Mouse (Mus musculus) heart, embryonic 13.5 days (tissue): ENCODE results near the gene Kdsr. TPM values are rescaled to one million over a fixed set of nuclear protein-coding genes. Genes with fewer than 3 reads are reported as not detected.
"Not testable (repeated sequence)": the region's sequence is repeated elsewhere in the genome, so short reads cannot be mapped to it uniquely, and the experiment has no call there.

ENCODE experiments used
- ATAC-seq: fragments of 200-750 bp; cut with Nextera tagmentation; 2 replicates; pipeline ENCODE4 v1.8.0; 2017; ENCODE audit warnings: moderate TSS enrichment; ENCODE audit not compliant: insufficient number of reproducible peaks, low FRiP score, low TSS enrichment; ENCODE audit errors: extremely low read depth
- H3K27ac ChIP-seq: fragments of 300-500 bp; sonication (generic); replicated peaks from 2 replicates; pipeline ENCODE4 v1.5.1; 2015; ENCODE audit warnings: moderate library complexity, mild to moderate bottlenecking, inconsistent platforms
- H3K27me3 ChIP-seq: fragments of 300-500 bp; sonication (generic); replicated peaks from 2 replicates; pipeline ENCODE4 v1.6.1; 2015; ENCODE audit warnings: mild to moderate bottlenecking, inconsistent platforms
- H3K36me3 ChIP-seq: fragments of 300-500 bp; sonication (generic); 2 replicates; pipeline ENCODE4 v1.6.1; 2015; ENCODE audit warnings: mild to moderate bottlenecking, inconsistent platforms
- H3K4me1 ChIP-seq: fragments of 300-500 bp; sonication (generic); 2 replicates; pipeline ENCODE4 v1.6.1; 2015; ENCODE audit warnings: inconsistent platforms
- H3K4me2 ChIP-seq: fragments of 300-500 bp; sonication (generic); 2 replicates; pipeline ENCODE4 v1.6.1; 2015; ENCODE audit warnings: inconsistent platforms, mild to moderate bottlenecking, moderate library complexity
- H3K4me3 ChIP-seq: fragments of 300-500 bp; sonication (generic); 2 replicates; pipeline ENCODE4 v1.5.1; 2015; ENCODE audit warnings: moderate library complexity, mild to moderate bottlenecking, inconsistent platforms
- H3K9ac ChIP-seq: fragments of 300-500 bp; sonication (generic); 2 replicates; pipeline ENCODE4 v1.6.1; 2015; ENCODE audit warnings: inconsistent platforms, mild to moderate bottlenecking, moderate library complexity
- H3K9me3 ChIP-seq: fragments of 300-500 bp; sonication (generic); 2 replicates; pipeline ENCODE4 v1.6.1; 2016; ENCODE audit warnings: inconsistent platforms
- WGBS: fragments of 180-500 bp; shearing (Covaris S2); methylation state at CpG from one replicate; pipeline ENCODE4 v1.1.7; 2015; ENCODE audit warnings: mixed read lengths; 5-methylcytosine and 5-hydroxymethylcytosine counted together
- polyA plus RNA-seq: library from polyadenylated mRNA; unstranded; fragments of >200 nt; fragmentation: Nextera tagmentation; extraction: Ambion mirVana; gene quantifications from 2 replicates; pipeline ENCODE4 v1.2.1, GENCODE M21; 2015

Gene Kdsr
- polyA plus RNA-seq, 1 experiment from 2014 or later, result 8.3 TPM

GRCm38 (mm10) chr1:106738092-106738491 lies 21.4 kb downstream of the Kdsr start:
- no peaks in the 10 kb centered on the region for H3K9me3 ChIP-seq
- H3K4me2 ChIP-seq, result no peak overlapping the region
- H3K36me3 ChIP-seq, result peaks cover 61% of the 10 kb centered on the region
- H3K4me3 ChIP-seq, result no peak overlapping the region
- no peaks in the 10 kb centered on the region for H3K27me3 ChIP-seq
- 83% methylated on average over 3 of the region's 3 CpGs for WGBS
- no peak for ATAC-seq
- no peak overlapping the region for H3K27ac ChIP-seq
- no peak overlapping the region for H3K9ac ChIP-seq
- H3K4me1 ChIP-seq, result no peaks in the 10 kb centered on the region

- Histone ChIP-seq H3K27ac (no peak overlapping the region), H3K9ac (no peak overlapping the region), H3K27me3 (no peaks in the 10 kb centered on the region), H3K4me2 (no peak overlapping the region), H3K4me1 (no peaks in the 10 kb centered on the region), H3K4me3 (no peak overlapping the region), H3K36me3 (peaks cover 53% of the 10 kb centered on the region), H3K9me3 (no peaks in the 10 kb centered on the region)
- ATAC-seq, result no peak
- 90% methylated on average over 8 of the region's 8 CpGs for WGBS
Observed at GRCm38 (mm10) chr1:106736211-106736610, 23.3 kb downstream of the Kdsr start.

- no peak overlapping the region for H3K9ac ChIP-seq
- no peak overlapping the region for H3K4me2 ChIP-seq
- peaks cover 49% of the 10 kb centered on the region for H3K36me3 ChIP-seq
- no peak for ATAC-seq
- H3K27me3 ChIP-seq, result no peaks in the 10 kb centered on the region
- no peaks in the 10 kb centered on the region for H3K9me3 ChIP-seq
- no peaks in the 10 kb centered on the region for H3K4me1 ChIP-seq
- 62% methylated on average over 2 of the region's 2 CpGs for WGBS
- no peak overlapping the region for H3K4me3 ChIP-seq
- H3K27ac ChIP-seq, result no peak overlapping the region
Observed at GRCm38 (mm10) chr1:106735586-106735985, 23.9 kb downstream of the Kdsr start.

GRCm38 (mm10) chr1:106722061-106722460 lies 37.5 kb downstream of the Kdsr start:
- WGBS, result 57% methylated on average over 5 of the region's 5 CpGs
- ATAC-seq, result no peak

GRCm38 (mm10) chr1:106717736-106718135 lies 41.8 kb downstream of the Kdsr start:
- 59% methylated on average over 7 of the region's 7 CpGs for WGBS
- not testable (repeated sequence) for ATAC-seq, H3K9me3 ChIP-seq, H3K27me3 ChIP-seq, H3K4me2 ChIP-seq, H3K36me3 ChIP-seq, H3K9ac ChIP-seq, H3K27ac ChIP-seq, H3K4me3 ChIP-seq
- peaks cover 11% of the 10 kb centered on the region for H3K4me1 ChIP-seq

More at GRCm38 (mm10) chr1:106722061-106722460, 37.5 kb downstream of the Kdsr start:
- Histone ChIP-seq H3K9ac (no peak overlapping the region), H3K27me3 (no peaks in the 10 kb centered on the region), H3K4me1 (no peaks in the 10 kb centered on the region), H3K36me3 (peaks cover 20% of the 10 kb centered on the region), H3K9me3 (no peaks in the 10 kb centered on the region), H3K27ac (no peak overlapping the region), H3K4me2 (no peak overlapping the region), H3K4me3 (no peak overlapping the region)

- ATAC-seq, result no peak
- 32% methylated on average over 7 of the region's 7 CpGs for WGBS
- no peak overlapping the region for H3K4me3 ChIP-seq
Observed at GRCm38 (mm10) chr1:106717071-106717601, 42.4 kb downstream of the Kdsr start.

GRCm38 (mm10) chr1:106716141-106716540 lies 43.4 kb downstream of the Kdsr start:
- H3K9me3 ChIP-seq, result no peaks in the 10 kb centered on the region
- no peak overlapping the region for H3K4me3 ChIP-seq
- no peak overlapping the region for H3K27ac ChIP-seq
- H3K9ac ChIP-seq, result no peak overlapping the region
- no peak overlapping the region for H3K4me2 ChIP-seq
- 88% methylated on average over 3 of the region's 3 CpGs for WGBS
- H3K4me1 ChIP-seq, result peaks cover 26% of the 10 kb centered on the region
- no peak for ATAC-seq
- no peaks in the 10 kb centered on the region for H3K27me3 ChIP-seq
- H3K36me3 ChIP-seq, result no peaks in the 10 kb centered on the region

More at GRCm38 (mm10) chr1:106717071-106717601, 42.4 kb downstream of the Kdsr start:
- Histone ChIP-seq H3K27me3 (no peaks in the 10 kb centered on the region), H3K36me3 (no peaks in the 10 kb centered on the region), H3K4me2 (no peak overlapping the region), H3K27ac (no peak overlapping the region), H3K9ac (no peak overlapping the region), H3K4me1 (peaks cover 17% of the 10 kb centered on the region), H3K9me3 (no peaks in the 10 kb centered on the region)

- Histone ChIP-seq H3K9ac (peak overlapping the region; percentile 95; the same call in 1 of the 2 replicates), H3K27me3 (no peaks in the 10 kb centered on the region), H3K4me3 (peak overlapping the region; percentile 88; the same call in 1 of the 2 replicates), H3K36me3 (no peaks in the 10 kb centered on the region), H3K27ac (no peak overlapping the region), H3K4me1 (peaks cover 31% of the 10 kb centered on the region), H3K4me2 (peak overlapping the region; percentile 97; the same call in 1 of the 2 replicates), H3K9me3 (no peaks in the 10 kb centered on the region)
- no peak for ATAC-seq
- 79% methylated on average over 13 of the region's 13 CpGs for WGBS
Observed at GRCm38 (mm10) chr1:106715111-106716083, 44.1 kb downstream of the Kdsr start.

- WGBS, result 4% methylated on average over 21 of the region's 21 CpGs
- no peaks in the 10 kb centered on the region for H3K27me3 ChIP-seq
- peak overlapping the region; percentile 95 for H3K9ac ChIP-seq
- H3K27ac ChIP-seq, result peak overlapping the region; percentile 89
- H3K4me3 ChIP-seq, result peak overlapping the region; percentile 88
- peak overlapping the region; percentile 97 for H3K4me2 ChIP-seq
- H3K4me1 ChIP-seq, result peaks cover 35% of the 10 kb centered on the region
- H3K9me3 ChIP-seq, result no peaks in the 10 kb centered on the region
- no peaks in the 10 kb centered on the region for H3K36me3 ChIP-seq
- ATAC-seq, result no peak
Observed at GRCm38 (mm10) chr1:106714530-106714981, 45.0 kb downstream of the Kdsr start.

GRCm38 (mm10) chr1:106713621-106714529 lies 45.7 kb downstream of the Kdsr start, which contains the start of gene Bcl2:
Bcl2 (minus strand) TSS chr1:106714274.
- Histone ChIP-seq H3K9me3 (no peaks in the 10 kb centered on the region), H3K9ac (peak within 1 kb of the TSS; percentile 95), H3K36me3 (no peaks in the 10 kb centered on the region), H3K27me3 (no peaks in the 10 kb centered on the region), H3K4me1 (peaks cover 41% of the 10 kb centered on the region), H3K4me3 (peak within 1 kb of the TSS; percentile 88), H3K27ac (peak within 1 kb of the TSS; percentile 89), H3K4me2 (peak within 1 kb of the TSS; percentile 97)
- ATAC-seq, result peak; percentile 61
- under 1% methylated on average over 82 of the region's 95 CpGs for WGBS

- Histone ChIP-seq H3K27ac (no peak overlapping the region), H3K9ac (peak overlapping the region; percentile 95), H3K4me2 (peak overlapping the region; percentile 97), H3K36me3 (no peaks in the 10 kb centered on the region), H3K9me3 (no peaks in the 10 kb centered on the region), H3K27me3 (no peaks in the 10 kb centered on the region), H3K4me1 (peaks cover 42% of the 10 kb centered on the region), H3K4me3 (peak overlapping the region; percentile 88)
- ATAC-seq, result no peak
- 7% methylated on average over 22 of the region's 22 CpGs for WGBS
Observed at GRCm38 (mm10) chr1:106712330-106712729, 47.2 kb downstream of the Kdsr start.
